Mouse (Mus musculus): Measurements from ENCODE around the gene Elf5.
A peak's percentile ranks its signal among the peaks of the same experiment; 100 is the strongest.

The Elf5 gene

GRCm38 (mm10) chr2:103478326-103478725, 66.8 kb downstream of the Elf5 start:
- DNase-seq = no peak

GRCm38 (mm10) chr2:103480240-103480639, 68.8 kb downstream of the Elf5 start:
- DNase-seq = no peak

GRCm38 (mm10) chr2:103480871-103481270, 69.4 kb downstream of the Elf5 start:
- DNase-seq = no peak

- no peak for DNase-seq
Measured at GRCm38 (mm10) chr2:103481314-103482231, 70.1 kb downstream of the Elf5 start.

- DNase-seq = no peak
Measured at GRCm38 (mm10) chr2:103483289-103483985, 71.9 kb downstream of the Elf5 start.

GRCm38 (mm10) chr2:103483986-103484520, 72.6 kb downstream of the Elf5 start:
- DNase-seq = no peak

GRCm38 (mm10) chr2:103484617-103485401, 73.3 kb downstream of the Elf5 start, which contains the start of gene Cat:
TSS of gene Cat (minus strand) at chr2:103485160.
- peak; percentile 99 for DNase-seq

GRCm38 (mm10) chr2:103492526-103492925, 81.0 kb downstream of the Elf5 start:
- no peak for DNase-seq

- no peak for DNase-seq
Measured at GRCm38 (mm10) chr2:103493827-103494226, 82.3 kb downstream of the Elf5 start.

- no peak for DNase-seq
Measured at GRCm38 (mm10) chr2:103495633-103496418, 84.3 kb downstream of the Elf5 start.

All from lung, postnatal 10 days (tissue).